Mouse (Mus musculus) embryo, embryonic 11.5 days (tissue): ENCODE results near the gene Pctp.

ENCODE experiments used
- DNase-seq: peaks from one replicate; pipeline ENCODE4 v3.0.0-alpha.2; 2012; ENCODE audit warnings: low read depth, low spot score

The Pctp gene

DNA sequence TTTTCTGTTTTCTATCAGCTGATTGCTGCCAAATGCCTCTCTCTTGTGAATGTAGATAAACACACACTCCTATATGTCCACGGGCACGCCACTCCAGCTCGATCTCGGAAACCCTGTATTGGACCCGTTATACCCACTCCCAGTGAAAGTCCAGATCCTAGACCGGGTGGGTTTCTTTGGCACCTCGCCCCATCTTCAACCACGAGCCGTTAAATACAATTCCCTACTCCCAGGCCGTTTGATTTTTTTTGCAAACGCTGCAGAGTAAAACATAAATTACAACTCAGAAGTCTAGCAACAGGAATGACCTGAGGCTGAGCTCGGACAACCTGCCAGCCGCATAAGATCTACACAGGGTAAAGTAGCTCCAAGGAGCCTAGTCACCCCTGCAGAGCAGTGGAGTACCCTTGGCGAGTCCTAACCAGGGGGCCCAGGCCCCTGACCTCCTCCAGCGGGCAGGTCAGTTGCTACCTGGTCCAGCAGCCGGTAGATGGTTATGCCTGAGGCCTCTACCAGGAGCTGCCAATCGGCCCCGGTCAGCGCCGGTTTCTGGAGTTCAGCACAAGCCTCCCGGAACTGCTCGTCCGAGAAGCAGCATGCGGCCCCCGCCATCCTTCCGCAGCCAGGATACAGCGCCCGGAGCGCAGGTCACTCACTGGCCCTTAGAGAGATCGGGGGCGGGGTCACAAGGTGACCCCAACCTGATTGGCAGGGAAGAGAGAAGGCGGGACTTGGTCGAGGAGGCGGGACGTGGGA, at the start of gene Pctp:
Pctp (minus strand) TSS at position 664 of the 756 bp plus-strand sequence.
- DNase-seq = peak; percentile 82

- DNase-seq = no peak
These were observed 47.3 kb upstream of the Pctp start for GRCm38 (mm10) chr11:90050016-90050415.

DNA sequence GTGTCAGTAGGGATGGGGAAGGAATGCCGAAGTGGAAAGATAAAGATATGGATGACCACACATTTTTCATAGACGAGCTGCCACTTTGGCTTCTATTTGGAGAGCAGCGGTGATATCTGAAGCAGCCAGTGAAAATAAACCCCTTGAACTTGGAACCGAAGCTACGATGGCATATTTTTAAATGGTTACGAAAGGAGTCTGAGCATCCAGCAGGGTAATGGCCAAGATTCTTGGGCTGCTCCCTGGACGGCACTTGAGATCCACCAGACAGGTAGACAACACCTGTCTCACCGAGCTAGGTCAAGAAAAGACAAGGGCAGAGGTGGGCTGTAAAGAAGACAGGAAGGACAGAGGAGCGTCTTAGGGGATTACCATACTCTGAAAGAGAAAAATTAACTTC, 44.6 kb upstream of the Pctp start:
- no peak for DNase-seq

DNA sequence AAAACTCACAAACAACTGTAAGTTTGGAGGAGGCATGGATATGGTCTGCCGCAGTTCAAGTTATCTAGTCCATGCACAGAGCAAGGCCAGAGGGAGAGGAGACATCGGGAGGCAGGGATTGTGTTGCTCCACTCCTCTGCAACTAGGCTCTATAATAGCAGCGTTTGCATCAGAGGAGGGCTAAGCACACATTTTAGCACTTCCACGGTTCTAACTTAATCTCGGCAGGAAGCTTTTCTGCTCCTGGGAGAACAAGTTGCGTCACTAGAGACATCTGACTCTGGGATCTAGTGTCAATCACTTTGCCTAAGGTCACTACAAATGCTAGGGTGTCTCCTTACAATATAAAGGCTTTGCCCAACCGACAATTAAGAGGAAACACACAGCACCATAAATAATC, 43.5 kb upstream of the Pctp start:
- no peak for DNase-seq

GRCm38 (mm10) chr11:90044459-90044858, 41.8 kb upstream of the Pctp start:
- no peak for DNase-seq

DNA sequence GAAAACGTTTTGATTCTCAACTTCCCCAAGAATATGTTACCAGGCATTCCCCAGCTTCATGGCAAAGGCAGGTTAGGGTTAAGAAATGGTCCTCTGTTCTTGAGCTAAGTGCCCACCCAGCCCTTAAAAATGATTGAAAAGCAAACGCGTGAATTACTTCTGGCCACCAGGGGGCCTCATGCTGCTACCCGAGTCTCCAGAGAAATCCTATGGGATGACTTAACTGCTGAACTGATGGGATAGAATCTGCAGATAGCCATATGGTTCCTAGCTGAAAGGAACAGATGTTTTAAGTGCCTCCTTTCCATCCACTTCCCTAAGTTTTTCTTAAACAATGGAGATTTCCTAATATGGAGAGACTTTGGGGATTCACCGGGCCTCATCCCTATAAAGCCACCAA, 35.3 kb upstream of the Pctp start:
- peak; percentile 43 for DNase-seq

GRCm38 (mm10) chr11:90036416-90036815, 33.7 kb upstream of the Pctp start:
- DNase-seq = no peak

DNA sequence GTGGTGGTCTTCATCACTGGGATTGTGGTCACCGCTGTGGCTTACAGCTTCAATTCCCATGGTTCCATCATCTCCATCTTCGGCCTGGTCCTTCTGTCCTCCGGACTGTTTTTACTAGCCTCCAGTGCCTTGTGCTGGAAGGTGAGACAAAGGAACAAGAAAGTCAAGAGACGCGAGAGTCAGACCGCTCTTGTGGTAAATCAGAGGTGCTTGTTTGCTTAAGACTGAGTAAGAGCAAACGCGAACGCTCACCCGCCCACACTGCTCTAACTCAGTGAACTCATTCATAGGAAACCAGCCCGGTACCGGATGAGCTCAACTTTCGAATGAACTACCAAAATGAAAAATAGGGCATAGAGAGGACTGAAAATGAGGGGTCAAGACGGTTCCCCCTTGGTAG, 32.8 kb upstream of the Pctp start:
- no peak for DNase-seq

DNA sequence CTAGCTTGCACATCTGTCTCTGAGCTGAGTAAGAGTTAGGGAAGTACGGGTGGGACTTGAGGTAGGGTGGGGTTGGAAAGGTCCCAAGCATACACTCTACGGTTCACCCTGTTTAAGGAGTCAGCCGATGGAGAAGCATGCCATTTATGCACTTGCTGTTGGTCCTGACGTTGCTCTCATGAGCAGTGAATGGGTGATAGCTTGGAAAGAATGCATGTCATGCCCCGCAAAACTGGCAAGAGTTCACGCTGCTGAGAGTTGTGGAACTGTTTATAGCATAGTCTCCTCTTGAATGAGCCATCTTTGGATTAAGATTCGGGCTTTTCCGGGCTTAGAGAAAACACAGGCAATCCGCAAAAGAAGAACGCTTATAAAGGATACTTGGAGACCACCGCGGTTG, 32.0 kb upstream of the Pctp start:
- no peak for DNase-seq

- DNase-seq = no peak
These were observed 30.7 kb upstream of the Pctp start for GRCm38 (mm10) chr11:90033442-90033841.

DNA sequence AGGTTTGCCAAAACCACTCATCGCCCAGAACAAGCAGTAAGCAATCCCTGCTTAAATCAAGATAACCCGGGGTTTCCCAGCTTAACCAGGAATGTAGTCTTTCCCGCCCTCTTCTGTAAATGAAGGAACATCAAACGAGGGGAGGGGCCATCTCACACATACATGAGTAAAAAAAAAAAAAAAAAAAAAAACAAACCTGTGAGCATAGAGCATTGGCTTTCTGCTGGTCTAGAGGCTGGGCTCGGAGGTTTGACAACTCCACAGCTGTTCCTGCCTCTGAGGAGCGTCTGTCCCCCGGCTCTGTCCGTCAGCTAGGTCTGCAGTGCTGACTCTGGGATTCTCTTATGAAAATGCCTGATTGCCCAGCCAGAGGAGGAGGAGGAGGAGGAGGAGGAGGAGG, 30.1 kb upstream of the Pctp start:
- DNase-seq = no peak

GRCm38 (mm10) chr11:90031076-90031475, 28.4 kb upstream of the Pctp start:
- no peak for DNase-seq

DNA sequence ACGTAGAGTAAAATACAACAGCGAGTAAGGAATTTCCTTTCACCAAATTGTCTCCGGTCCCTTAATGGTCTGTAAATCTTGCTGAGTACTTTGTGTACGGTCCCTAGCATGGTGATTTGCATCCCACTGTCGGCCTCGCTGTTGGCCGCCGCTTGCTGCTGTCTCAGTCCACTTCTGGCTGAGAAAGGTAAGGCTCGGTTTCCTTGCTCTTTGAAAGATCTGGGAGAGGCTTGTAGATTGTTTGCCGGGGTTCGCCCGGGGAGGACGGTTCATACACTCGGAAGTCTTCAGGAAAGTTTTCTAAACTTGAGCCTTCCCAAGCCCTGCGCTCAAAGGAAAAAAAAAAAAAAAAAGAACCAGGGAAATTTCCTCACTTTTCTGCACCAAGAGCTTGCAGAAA, 27.9 kb upstream of the Pctp start:
- DNase-seq = peak; percentile 41

DNA sequence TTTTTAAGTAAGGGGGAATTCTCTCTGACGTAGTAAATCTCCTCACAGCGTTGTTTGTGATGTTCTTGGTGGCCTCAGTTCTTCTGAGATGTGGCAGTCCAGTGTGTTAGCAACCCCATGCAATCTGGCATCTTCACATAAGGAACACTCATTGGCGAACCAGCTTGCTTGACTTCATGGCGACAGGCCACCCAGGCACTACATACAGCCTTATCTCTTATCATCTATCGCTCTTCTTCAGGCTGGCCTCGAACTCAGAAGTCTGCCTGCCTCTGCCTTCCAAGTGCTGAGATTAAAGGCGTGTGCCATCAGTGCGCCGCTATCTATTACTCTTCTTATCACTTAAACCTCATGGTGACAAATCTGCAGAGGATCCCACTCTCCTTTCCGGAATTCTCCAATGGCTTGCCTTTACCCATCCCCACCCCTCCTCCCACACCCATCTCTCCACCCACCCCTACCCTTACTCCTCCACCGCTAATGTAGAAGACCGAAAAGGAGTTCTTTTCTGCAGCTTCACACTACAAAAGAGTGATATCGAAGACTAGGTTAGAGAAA, 27.2 kb upstream of the Pctp start, which contains the start of gene Tmem100:
Tmem100 (plus strand) TSS at position 508 of the 558 bp plus-strand sequence.
- no peak for DNase-seq

DNA sequence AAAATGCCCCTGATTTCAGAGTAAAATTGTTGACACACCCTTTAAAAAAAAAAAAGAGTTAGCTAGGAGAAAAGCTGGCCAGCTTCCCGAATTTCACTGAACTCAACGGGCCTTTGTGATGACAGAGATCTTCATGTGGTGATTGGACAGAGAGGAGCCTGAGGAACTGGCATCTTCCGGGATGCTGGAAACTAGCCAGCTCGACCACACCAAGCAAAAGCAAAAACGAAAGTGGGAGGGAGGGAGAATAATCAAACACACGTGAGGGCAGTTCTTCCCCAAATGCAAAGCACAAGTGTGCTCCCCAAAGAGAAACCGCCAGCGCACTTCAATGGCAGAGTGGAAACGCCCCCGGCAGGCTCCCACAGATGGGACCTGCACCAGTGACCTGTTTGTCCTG, 26.7 kb upstream of the Pctp start:
- DNase-seq = no peak

GRCm38 (mm10) chr11:90028746-90029145, 26.1 kb upstream of the Pctp start:
- DNase-seq = no peak

DNA sequence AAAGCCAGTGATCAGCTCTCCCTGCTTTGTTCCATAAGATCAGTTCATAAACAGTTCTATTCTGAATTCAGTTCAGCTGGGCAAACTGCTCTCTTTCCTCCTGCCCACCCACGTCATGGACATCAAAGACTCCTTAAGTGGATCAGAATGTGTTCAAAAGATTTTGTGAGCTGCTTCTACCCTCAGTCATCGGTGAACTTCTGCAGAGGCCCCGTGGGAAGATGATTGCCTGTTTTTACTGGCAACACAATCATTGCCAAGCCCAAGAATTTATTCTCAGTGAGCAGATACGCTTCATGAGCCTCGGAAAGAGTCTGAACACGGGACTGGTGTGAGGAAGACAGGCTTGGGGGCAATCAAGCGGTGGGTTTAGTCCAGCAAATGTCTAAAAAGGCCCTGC, 24.5 kb upstream of the Pctp start:
- DNase-seq = no peak

- no peak for DNase-seq
These were observed 24.1 kb upstream of the Pctp start for GRCm38 (mm10) chr11:90026802-90027174.

DNA sequence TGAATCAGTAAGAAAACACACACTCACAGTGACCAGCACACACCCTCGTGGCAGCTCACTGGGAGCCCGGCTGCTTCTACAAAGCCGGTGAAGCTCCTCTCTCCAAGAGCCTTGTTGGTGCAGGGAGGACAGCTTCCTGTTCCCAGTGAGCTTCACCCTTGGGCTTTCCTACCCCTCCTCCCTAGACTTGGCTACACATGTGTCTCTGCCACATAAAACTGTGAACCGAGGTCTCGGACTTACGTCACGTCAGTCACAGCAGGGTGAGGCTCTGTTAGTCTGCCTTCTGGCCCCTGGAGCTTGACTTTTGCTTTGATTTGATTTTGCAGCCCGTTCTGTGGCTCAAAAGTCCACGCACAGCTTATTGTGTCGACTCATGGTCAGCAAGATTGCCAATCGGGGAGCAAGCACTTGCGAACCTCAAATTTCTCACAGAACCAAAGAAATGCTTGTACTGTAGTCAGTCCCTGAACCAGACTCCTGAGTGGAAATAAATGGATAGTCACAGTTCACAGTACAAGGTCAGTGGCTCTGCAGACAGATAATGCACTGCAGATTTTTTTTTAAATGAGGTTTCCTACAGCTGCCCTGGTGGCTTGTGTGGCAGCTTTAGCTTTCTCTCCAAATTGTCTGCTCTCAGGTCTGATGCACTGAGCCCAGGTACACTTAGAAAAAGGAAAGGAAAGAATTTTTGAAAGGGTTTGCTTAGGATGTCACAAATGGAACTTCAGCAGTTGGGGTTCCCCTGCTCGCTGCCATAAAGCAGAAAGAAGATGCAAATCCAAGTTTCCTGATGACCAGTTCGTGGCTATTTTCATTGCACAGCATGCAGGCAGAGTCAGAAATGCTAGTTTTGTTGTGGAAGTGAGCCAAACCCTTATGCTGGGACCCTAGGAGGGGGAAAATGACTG, 23.5 kb upstream of the Pctp start:
- no peak for DNase-seq

- DNase-seq = no peak
These were observed 16.5 kb upstream of the Pctp start for GRCm38 (mm10) chr11:90019161-90019560.

DNA sequence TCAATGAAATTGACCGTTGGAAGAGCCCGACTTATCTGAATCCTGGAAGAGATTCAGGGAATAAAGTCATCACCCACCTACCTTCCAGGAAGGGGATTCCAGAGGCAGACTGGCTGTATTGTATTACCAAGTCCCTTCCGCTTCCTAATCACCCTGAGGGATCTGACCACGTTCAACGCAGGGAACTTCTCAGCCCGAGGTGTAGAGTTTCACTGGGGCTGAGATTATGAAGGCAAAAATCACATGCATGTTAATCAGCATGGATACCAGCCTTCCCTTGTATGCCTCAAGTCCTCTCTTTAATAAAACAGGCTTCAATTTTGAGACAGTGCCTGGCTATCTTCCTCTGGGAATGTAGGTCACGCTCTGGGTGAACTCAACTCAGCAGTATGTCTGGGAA, 12.6 kb upstream of the Pctp start:
- DNase-seq = no peak

DNA sequence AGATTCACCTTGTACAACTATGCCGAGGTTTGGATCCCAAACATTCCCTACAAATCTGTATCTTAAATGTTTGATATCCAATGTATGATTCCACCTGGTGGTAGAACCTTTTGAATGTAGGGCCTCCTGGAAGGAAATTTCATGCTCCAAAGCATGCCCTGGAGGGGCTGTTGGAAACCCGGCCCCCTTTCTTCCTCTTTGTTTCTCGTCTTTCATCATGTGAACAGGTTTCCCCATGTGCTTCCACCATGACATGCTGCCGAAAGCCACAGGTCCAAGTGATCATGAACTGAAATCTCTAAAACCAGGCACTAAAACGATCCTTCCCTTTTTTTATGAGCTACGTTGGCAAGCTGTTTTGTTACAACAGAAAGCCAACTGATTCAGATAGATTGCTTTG, 11.0 kb upstream of the Pctp start:
- DNase-seq = no peak
